Mouse (Mus musculus): ENCODE results near the gene Dusp22. TPM values are rescaled to one million over a fixed set of nuclear protein-coding genes. Genes with fewer than 3 reads are reported as not detected.

The Dusp22 gene
- polyA plus RNA-seq, 1 experiment from 2014 or later, result 19.0 TPM

- no peak overlapping the region for H3K27ac ChIP-seq (ENCODE audit: low read depth, low read length)
- WGBS, result 85% methylated on average over 10 of the region's 10 CpGs
- no peaks in the 10 kb centered on the region for H3K36me3 ChIP-seq (ENCODE audit: control insufficient read depth, insufficient read depth, low read length)
- H3K4me1 ChIP-seq (replicated peaks; ENCODE audit: control insufficient read depth, insufficient read depth, low read length), result peaks cover under 1% of the 10 kb centered on the region; the same call in 1 of the 2 replicates
- H3K4me3 ChIP-seq (ENCODE audit: low read depth, low read length), result no peak overlapping the region
- no peaks in the 10 kb centered on the region for H3K9me3 ChIP-seq (ENCODE audit: control insufficient read depth, low read length)
- no peak overlapping the region for H3K9ac ChIP-seq (ENCODE audit: low read depth, low read length)
- DNase-seq (ENCODE audit: low spot score) (no peak), ATAC-seq (ENCODE audit: low FRiP score) (no peak)
- no peak overlapping the region for H3K4me2 ChIP-seq (replicated peaks; ENCODE audit: low read depth, low read length)
- peaks cover 25% of the 10 kb centered on the region for H3K27me3 ChIP-seq (ENCODE audit: control insufficient read depth, insufficient read depth, low read length)
Measured at GRCm38 (mm10) chr13:30754825-30755476, 95.2 kb downstream of the Dusp22 start.

- Histone ChIP-seq H3K4me3 (ENCODE audit: low read depth, low read length) (no peak overlapping the region), H3K27me3 (ENCODE audit: control insufficient read depth, insufficient read depth, low read length) (peaks cover 19% of the 10 kb centered on the region), H3K4me2 (replicated peaks; ENCODE audit: low read depth, low read length) (no peak overlapping the region), H3K9ac (ENCODE audit: low read depth, low read length) (no peak overlapping the region), H3K27ac (ENCODE audit: low read depth, low read length) (no peak overlapping the region), H3K36me3 (ENCODE audit: control insufficient read depth, insufficient read depth, low read length) (no peaks in the 10 kb centered on the region), H3K4me1 (replicated peaks; ENCODE audit: control insufficient read depth, insufficient read depth, low read length) (no peaks in the 10 kb centered on the region), H3K9me3 (ENCODE audit: control insufficient read depth, low read length) (no peaks in the 10 kb centered on the region)
- ATAC-seq (ENCODE audit: low FRiP score) (no peak), DNase-seq (ENCODE audit: low spot score) (no peak)
- WGBS, result 78% methylated on average over 3 of the region's 3 CpGs
Measured at GRCm38 (mm10) chr13:30755577-30755976, 95.8 kb downstream of the Dusp22 start.

- DNase-seq (ENCODE audit: low spot score) (no peak), ATAC-seq (ENCODE audit: low FRiP score) (no peak)
Measured at GRCm38 (mm10) chr13:30755998-30756639, 96.3 kb downstream of the Dusp22 start.

GRCm38 (mm10) chr13:30757264-30757900 lies 97.6 kb downstream of the Dusp22 start:
- Histone ChIP-seq H3K4me1 (replicated peaks; ENCODE audit: control insufficient read depth, insufficient read depth, low read length) (no peaks in the 10 kb centered on the region), H3K9ac (ENCODE audit: low read depth, low read length) (no peak overlapping the region), H3K4me3 (ENCODE audit: low read depth, low read length) (no peak overlapping the region), H3K9me3 (ENCODE audit: control insufficient read depth, low read length) (no peaks in the 10 kb centered on the region), H3K27me3 (ENCODE audit: control insufficient read depth, insufficient read depth, low read length) (0 out of 2 replicates have a peak, but pooled peaks cover 3% of the 10 kb centered on the region), H3K4me2 (replicated peaks; ENCODE audit: low read depth, low read length) (no peak overlapping the region), H3K36me3 (ENCODE audit: control insufficient read depth, insufficient read depth, low read length) (no peaks in the 10 kb centered on the region), H3K27ac (ENCODE audit: low read depth, low read length) (no peak overlapping the region)
- DNase-seq (ENCODE audit: low spot score) (no peak), ATAC-seq (ENCODE audit: low FRiP score) (no peak)
- WGBS, result 88% methylated on average over 14 of the region's 14 CpGs

More at GRCm38 (mm10) chr13:30755998-30756639, 96.3 kb downstream of the Dusp22 start:
- 72% methylated on average over 9 of the region's 9 CpGs for WGBS
- Histone ChIP-seq H3K4me3 (ENCODE audit: low read depth, low read length) (no peak overlapping the region), H3K9me3 (ENCODE audit: control insufficient read depth, low read length) (no peaks in the 10 kb centered on the region), H3K27ac (ENCODE audit: low read depth, low read length) (no peak overlapping the region), H3K4me2 (replicated peaks; ENCODE audit: low read depth, low read length) (no peak overlapping the region), H3K4me1 (replicated peaks; ENCODE audit: control insufficient read depth, insufficient read depth, low read length) (no peaks in the 10 kb centered on the region), H3K36me3 (ENCODE audit: control insufficient read depth, insufficient read depth, low read length) (no peaks in the 10 kb centered on the region), H3K9ac (ENCODE audit: low read depth, low read length) (no peak overlapping the region), H3K27me3 (ENCODE audit: control insufficient read depth, insufficient read depth, low read length) (peaks cover 14% of the 10 kb centered on the region)

- Histone ChIP-seq H3K4me3 (ENCODE audit: low read depth, low read length) (no peak overlapping the region), H3K27me3 (ENCODE audit: control insufficient read depth, insufficient read depth, low read length) (no peaks in the 10 kb centered on the region), H3K9ac (ENCODE audit: low read depth, low read length) (no peak overlapping the region), H3K4me1 (replicated peaks; ENCODE audit: control insufficient read depth, insufficient read depth, low read length) (no peaks in the 10 kb centered on the region), H3K27ac (ENCODE audit: low read depth, low read length) (no peak overlapping the region), H3K4me2 (replicated peaks; ENCODE audit: low read depth, low read length) (no peak overlapping the region), H3K9me3 (ENCODE audit: control insufficient read depth, low read length) (no peaks in the 10 kb centered on the region), H3K36me3 (ENCODE audit: control insufficient read depth, insufficient read depth, low read length) (no peaks in the 10 kb centered on the region)
- DNase-seq (ENCODE audit: low spot score) (no peak), ATAC-seq (ENCODE audit: low FRiP score) (no peak)
- 85% methylated on average over 11 of the region's 11 CpGs for WGBS
Measured at GRCm38 (mm10) chr13:30758789-30759381, 99.1 kb downstream of the Dusp22 start.

- Histone ChIP-seq H3K36me3 (ENCODE audit: control insufficient read depth, insufficient read depth, low read length) (no peaks in the 10 kb centered on the region), H3K4me2 (replicated peaks; ENCODE audit: low read depth, low read length) (no peak overlapping the region), H3K9ac (ENCODE audit: low read depth, low read length) (no peak overlapping the region), H3K4me3 (ENCODE audit: low read depth, low read length) (no peak overlapping the region), H3K27me3 (ENCODE audit: control insufficient read depth, insufficient read depth, low read length) (no peaks in the 10 kb centered on the region), H3K9me3 (ENCODE audit: control insufficient read depth, low read length) (no peaks in the 10 kb centered on the region), H3K4me1 (replicated peaks; ENCODE audit: control insufficient read depth, insufficient read depth, low read length) (no peaks in the 10 kb centered on the region), H3K27ac (ENCODE audit: low read depth, low read length) (no peak overlapping the region)
- no peak for ATAC-seq (ENCODE audit: low FRiP score)
- no peak for DNase-seq (ENCODE audit: low spot score)
- WGBS, result 75% methylated on average over 3 of the region's 3 CpGs
Measured at GRCm38 (mm10) chr13:30760374-30761090, 100.7 kb downstream of the Dusp22 start.

Other genes with a start within 250 kb of the Dusp22 start
- 255 and 270 TPM in 2 replicates for gene Uqcrfs1, start 114.6 kb upstream of the Dusp22 start, polyA plus RNA-seq (2014; fragmentation: Nextera tagmentation; extraction: Ambion mirVana)
- gene Irf4, start 89.2 kb downstream of the Dusp22 start, polyA plus RNA-seq (2014; fragmentation: Nextera tagmentation; extraction: Ambion mirVana), result 0.03 and 0.06 TPM in 2 replicates